Mouse (Mus musculus) retina, postnatal 7 days (tissue): ENCODE results near the gene Epyc.
"Not testable (repeated sequence)": the region's sequence is repeated elsewhere in the genome, so short reads cannot be mapped to it uniquely, and the experiment has no call there.

Experiments used
- DNase-seq: peaks from one replicate; pipeline ENCODE4 v3.0.0-alpha.2; 2012; ENCODE audit warnings: low read depth, low spot score

Gene Epyc

GRCm38 (mm10) chr10:97714584-97714983 lies 70.7 kb downstream of the Epyc start:
- DNase-seq, result no peak

- DNase-seq, result no peak
These were observed 71.5 kb downstream of the Epyc start for GRCm38 (mm10) chr10:97715289-97715906.

- no peak for DNase-seq
These were observed 73.4 kb downstream of the Epyc start for GRCm38 (mm10) chr10:97717233-97717632.

- no peak for DNase-seq
These were observed 74.2 kb downstream of the Epyc start for GRCm38 (mm10) chr10:97718021-97718420.

GRCm38 (mm10) chr10:97720625-97721024 lies 76.8 kb downstream of the Epyc start:
- no peak for DNase-seq

GRCm38 (mm10) chr10:97722709-97723108 lies 78.8 kb downstream of the Epyc start:
- DNase-seq, result no peak

GRCm38 (mm10) chr10:97725929-97726328 lies 82.1 kb downstream of the Epyc start:
- DNase-seq, result no peak

GRCm38 (mm10) chr10:97726655-97727054 lies 82.8 kb downstream of the Epyc start, which contains the start of gene C030005K15Rik:
Gene C030005K15Rik (minus strand): TSS chr10:97726755.
- not testable (repeated sequence) for DNase-seq
